Mouse (Mus musculus): ENCODE results near the gene Oxt. TPM values are rescaled to one million over a fixed set of nuclear protein-coding genes. Genes with fewer than 3 reads are reported as not detected.

The Oxt gene
- polyA plus RNA-seq, 1 experiment = not detected

DNA sequence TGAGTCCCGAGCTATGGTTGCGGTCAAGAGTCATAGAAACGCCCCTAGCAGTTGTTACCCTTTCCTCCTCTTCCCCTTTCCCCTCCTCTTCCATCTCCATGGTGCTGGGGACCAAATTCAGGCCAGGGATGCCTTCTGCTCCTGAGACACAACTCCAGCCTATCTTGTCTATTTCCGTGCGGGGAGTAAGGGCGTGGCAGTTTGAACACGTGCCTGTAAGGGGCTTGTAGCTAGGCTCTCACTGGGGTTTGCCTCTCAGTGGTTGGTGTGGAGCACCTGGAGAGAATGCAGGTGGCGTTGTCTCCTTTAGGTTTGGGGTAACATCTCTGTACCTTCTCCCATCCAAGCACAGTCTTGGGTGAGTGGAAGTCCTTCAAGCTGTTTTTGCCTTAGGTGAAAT is 3.8 kb downstream of the Oxt start:
- DNase-seq (ENCODE audit: low spot score) = no peak

- DNase-seq (ENCODE audit: low spot score) = no peak
These were observed 5.2 kb downstream of the Oxt start for GRCm38 (mm10) chr2:130581201-130581600.

DNA sequence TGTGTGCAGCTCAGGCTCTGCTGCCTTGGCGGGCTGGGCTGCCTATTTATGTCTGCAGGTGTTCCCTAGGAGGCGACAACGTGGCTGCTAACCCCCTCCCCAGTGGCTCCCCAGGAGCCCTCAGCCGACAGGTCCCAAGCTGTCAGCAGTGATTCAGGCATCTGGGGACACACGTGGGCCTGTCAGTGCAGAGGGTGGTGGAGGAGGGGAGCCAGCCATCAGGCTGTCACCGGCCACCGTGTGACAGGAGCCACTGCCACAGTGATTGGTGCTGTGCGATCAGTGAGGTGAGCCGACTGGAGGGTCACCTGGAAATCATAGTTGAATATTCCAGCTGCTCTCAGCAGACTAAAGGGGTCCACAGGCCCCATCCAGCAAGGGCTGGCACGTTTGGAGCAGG is 6.6 kb downstream of the Oxt start, which contains the start of gene Avp:
Gene Avp (minus strand): TSS at position 3 of the 400 bp plus-strand sequence.
- DNase-seq (ENCODE audit: low spot score) = no peak

GRCm38 (mm10) chr2:130583902-130584560 is 8.1 kb downstream of the Oxt start:
- no peak for DNase-seq (ENCODE audit: low spot score)

GRCm38 (mm10) chr2:130586016-130586415 is 10.0 kb downstream of the Oxt start:
- DNase-seq (ENCODE audit: low spot score) = no peak

- DNase-seq (ENCODE audit: low spot score) = no peak
These were observed 12.4 kb downstream of the Oxt start for GRCm38 (mm10) chr2:130588373-130588772.

GRCm38 (mm10) chr2:130589157-130589556 is 13.2 kb downstream of the Oxt start:
- no peak for DNase-seq (ENCODE audit: low spot score)

DNA sequence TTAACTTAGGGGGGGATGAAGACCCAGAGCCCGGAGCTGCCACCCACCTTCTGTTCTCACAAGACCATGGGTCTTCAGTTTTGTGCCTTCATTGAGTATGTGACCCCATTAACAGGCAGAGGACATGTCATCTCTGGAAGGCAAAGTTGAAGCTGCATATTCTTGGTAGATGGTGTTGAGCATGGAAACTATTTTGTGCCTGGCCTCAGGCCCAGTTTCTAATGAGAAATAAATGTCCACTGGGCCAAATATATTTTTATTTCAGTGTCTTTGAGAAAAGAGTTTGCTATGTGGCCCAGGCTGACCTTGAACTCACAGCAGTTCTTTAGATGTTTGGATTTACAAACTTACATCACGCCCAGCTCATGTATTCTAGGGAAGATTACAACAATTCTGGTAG is 13.8 kb downstream of the Oxt start:
- DNase-seq (ENCODE audit: low spot score) = no peak

DNA sequence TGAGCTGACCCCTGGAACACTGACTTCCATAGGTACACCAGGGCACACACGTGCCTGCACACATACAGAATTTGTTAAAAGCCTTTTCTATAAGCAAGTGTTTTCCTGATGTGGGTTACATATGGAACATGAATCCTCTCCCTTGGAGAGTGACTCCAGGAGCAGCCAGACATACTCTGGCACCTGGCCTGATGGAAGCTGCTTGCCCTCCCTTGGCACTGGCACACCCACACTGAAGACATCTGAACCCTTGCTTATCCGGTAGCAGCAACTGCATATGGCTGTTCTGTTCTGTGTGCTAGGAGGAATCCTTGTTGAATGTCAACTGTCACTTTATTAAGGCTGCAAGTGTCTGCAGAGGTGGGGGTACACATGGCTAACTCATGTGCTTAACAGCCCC is 15.0 kb downstream of the Oxt start:
- DNase-seq (ENCODE audit: low spot score) = no peak

- no peak for DNase-seq (ENCODE audit: low spot score)
These were observed 19.6 kb downstream of the Oxt start for GRCm38 (mm10) chr2:130595596-130595995.

DNA sequence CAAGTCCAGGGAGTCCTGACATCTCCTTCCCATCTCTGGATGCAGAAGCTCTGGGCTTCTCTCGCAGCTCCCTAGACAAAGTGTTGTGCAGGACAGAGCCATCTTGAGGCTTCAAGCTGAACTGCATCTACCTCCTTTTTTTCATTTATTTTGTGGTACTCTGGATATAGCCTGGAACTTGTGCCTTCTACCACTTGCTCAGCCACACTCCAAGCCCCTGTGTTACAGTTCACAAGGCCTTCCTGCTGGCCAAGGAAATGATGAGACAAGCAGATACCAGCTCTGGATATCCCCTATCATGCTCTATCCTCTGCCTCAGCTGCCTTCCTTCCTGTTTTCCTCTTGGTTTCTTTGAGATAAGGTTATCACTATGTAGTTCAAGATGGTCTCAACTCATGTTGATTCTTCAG is 21.6 kb downstream of the Oxt start:
- no peak for DNase-seq (ENCODE audit: low spot score)

GRCm38 (mm10) chr2:130598399-130598798 is 22.4 kb downstream of the Oxt start:
- no peak for DNase-seq (ENCODE audit: low spot score)

DNA sequence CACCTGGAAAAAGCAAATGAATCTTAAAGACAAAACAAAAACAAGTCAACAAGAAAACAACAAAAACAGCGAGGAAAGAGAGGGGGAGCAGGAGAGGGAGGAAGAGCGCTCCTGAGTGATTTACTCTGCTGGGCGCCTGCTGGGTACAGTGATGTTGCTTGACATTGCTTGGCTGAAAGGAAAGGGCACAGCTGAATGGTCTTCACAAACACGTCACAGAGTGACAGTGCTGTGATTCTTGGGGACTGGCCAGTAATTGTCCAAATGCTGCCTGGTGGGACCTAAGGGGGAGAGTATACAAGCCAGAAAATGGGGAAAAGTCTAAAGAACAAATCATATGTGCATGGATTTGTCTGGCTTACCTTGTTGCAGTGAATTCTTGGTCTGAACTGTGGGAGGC is 26.2 kb downstream of the Oxt start:
- DNase-seq (ENCODE audit: low spot score) = no peak

GRCm38 (mm10) chr2:130613091-130613490 is 37.1 kb downstream of the Oxt start:
- no peak for DNase-seq (ENCODE audit: low spot score)

GRCm38 (mm10) chr2:130618972-130619371 is 43.0 kb downstream of the Oxt start:
- DNase-seq (ENCODE audit: low spot score) = no peak

Other genes starting within 250 kb of the Oxt start
- 99.0 and 108 TPM in 2 replicates for gene Cpxm1, start 178.6 kb upstream of the Oxt start, polyA plus RNA-seq (2012; rRNA removed)
- gene Gm28372, start 170.9 kb upstream of the Oxt start, polyA plus RNA-seq (2012; rRNA removed) = not detected in 2 replicates
- gene 1700020A23Rik, start 170.9 kb upstream of the Oxt start, polyA plus RNA-seq (2012; rRNA removed) = not detected in 2 replicates
- gene Tmem239, start 169.7 kb upstream of the Oxt start, polyA plus RNA-seq (2012; rRNA removed) = not detected in 2 replicates
- 77.3 and 89.2 TPM in 2 replicates for gene Vps16, start 151.8 kb upstream of the Oxt start, polyA plus RNA-seq (2012; rRNA removed)
- gene Pced1a, start 151.5 kb upstream of the Oxt start, polyA plus RNA-seq (2012; rRNA removed) = 20.6 and 24.2 TPM in 2 replicates
- gene Ptpra, start 125.9 kb upstream of the Oxt start, polyA plus RNA-seq (2012; rRNA removed) = 88.9 and 90.1 TPM in 2 replicates
- 49.7 and 56.9 TPM in 2 replicates for gene Mrps26, start 12.4 kb upstream of the Oxt start, polyA plus RNA-seq (2012; rRNA removed)
- not detected in 2 replicates for gene Avp, start 6.4 kb downstream of the Oxt start, polyA plus RNA-seq (2012; rRNA removed)
- gene Fastkd5, start 53.9 kb downstream of the Oxt start, polyA plus RNA-seq (2012; rRNA removed) = 4.4 and 4.9 TPM in 2 replicates
- gene Ubox5, start 53.9 kb downstream of the Oxt start, polyA plus RNA-seq (2012; rRNA removed) = 5.8 and 6.9 TPM in 2 replicates
- gene Lzts3, start 66.6 kb downstream of the Oxt start, polyA plus RNA-seq (2012; rRNA removed) = 5.9 and 6.2 TPM in 2 replicates
- gene Ddrgk1, start 88.5 kb downstream of the Oxt start, polyA plus RNA-seq (2012; rRNA removed) = 115 and 119 TPM in 2 replicates
- gene Itpa, start 91.4 kb downstream of the Oxt start, polyA plus RNA-seq (2012; rRNA removed) = 32.4 and 46.0 TPM in 2 replicates
- 0.77 and 0.84 TPM in 2 replicates for gene Slc4a11, start 121.3 kb downstream of the Oxt start, polyA plus RNA-seq (2012; rRNA removed)